ENCODE assay signal across 30 mouse cellular contexts in genomic region chr15:6067380-6067779, GRCm38 (mm10).
DNase-seq lines count a peak whose midpoint lies in the region; ATAC-seq and TF ChIP-seq lines count a peak whose summit lies in the region.
"Had no signal": no experiment of that assay in that cellular context is flagged by ENCODE, and none has a peak within 500 bp of the region (broad histone marks: within the 10 kb centered on the region; RNA-seq: fewer than 3 reads in every experiment).

No protein-coding gene starts in this region.

- no peak overlapping the region for H3K9ac ChIP-seq in liver, postnatal 0 days (replicated peaks)
- no peak overlapping the region for H3K9ac ChIP-seq in intestine, embryonic 15.5 days
- H3K9ac ChIP-seq: embryonic facial prominence, embryonic 12.5 days; embryonic facial prominence, embryonic 15.5 days; forebrain, postnatal 0 days; heart, embryonic 12.5 days; heart, embryonic 15.5 days; hindbrain, embryonic 13.5 days had no signal

- no peak for TF ChIP-seq CTCF in liver, postnatal 0 days (IDR thresholded peaks at IDR 0.05; ENCODE audit: low read depth)

- ATAC-seq in liver, postnatal 0 days = peak; percentile 38; the same call in 1 of the 2 replicates
- peak; percentile 59; the same call in 1 of the 2 replicates for ATAC-seq in intestine, embryonic 15.5 days
- ATAC-seq in megakaryocyte, adult 5-6 weeks (ENCODE audit: poor library complexity, severe bottlenecking) = peak; percentile 58
- ATAC-seq: forebrain, embryonic 14.5 days; forebrain, postnatal 0 days; hindbrain, embryonic 16.5 days had no signal

- no peak; the same call in 1 of the 2 replicates for TF ChIP-seq EP300 in liver, postnatal 0 days (IDR thresholded peaks at IDR 0.05; ENCODE audit: low read depth)

- H3K4me2 ChIP-seq in liver, postnatal 0 days (ENCODE audit: low read depth, low read length) = no peak overlapping the region
- no peak overlapping the region for H3K4me2 ChIP-seq in intestine, embryonic 15.5 days (replicated peaks)
- H3K4me2 ChIP-seq: embryonic facial prominence, embryonic 12.5 days; embryonic facial prominence, embryonic 15.5 days; heart, embryonic 12.5 days; heart, embryonic 15.5 days; hindbrain, embryonic 13.5 days had no signal

- no peak overlapping the region for H3K27ac ChIP-seq in liver, postnatal 0 days (ENCODE audit: low read depth)
- H3K27ac ChIP-seq in intestine, embryonic 15.5 days = no peak overlapping the region
- H3K27ac ChIP-seq in hindbrain, embryonic 10.5 days = no peak overlapping the region
- H3K27ac ChIP-seq: embryonic facial prominence, embryonic 12.5 days; embryonic facial prominence, embryonic 15.5 days; gastrocnemius, adult 2 months; heart, embryonic 15.5 days; hindbrain, embryonic 13.5 days had no signal

- no peaks in the 10 kb centered on the region for H3K9me3 ChIP-seq in liver, postnatal 0 days (ENCODE audit: low read length)
- H3K9me3 ChIP-seq in intestine, embryonic 15.5 days = no peaks in the 10 kb centered on the region
- H3K9me3 ChIP-seq in hindbrain, embryonic 10.5 days = no peaks in the 10 kb centered on the region
- H3K9me3 ChIP-seq: embryonic facial prominence, embryonic 12.5 days; embryonic facial prominence, embryonic 15.5 days; G1E; heart, embryonic 12.5 days; heart, embryonic 15.5 days; hindbrain, embryonic 13.5 days had no signal

- 63% methylated on average over 6 of the region's 6 CpGs for WGBS in liver, postnatal 0 days (ENCODE audit: insufficient replicate concordance)
- WGBS in intestine, embryonic 15.5 days = 75% methylated on average over 6 of the region's 6 CpGs
- WGBS in hindbrain, embryonic 10.5 days = 87% methylated on average over 6 of the region's 6 CpGs

- no peak overlapping the region for H3K4me3 ChIP-seq in liver, postnatal 0 days (ENCODE audit: low read depth, low read length)
- no peak overlapping the region for H3K4me3 ChIP-seq in intestine, embryonic 15.5 days (replicated peaks)
- no peak overlapping the region for H3K4me3 ChIP-seq in hindbrain, embryonic 10.5 days
- H3K4me3 ChIP-seq: embryonic facial prominence, embryonic 12.5 days; embryonic facial prominence, embryonic 15.5 days; gastrocnemius, adult 2 months; heart, embryonic 12.5 days; heart, embryonic 15.5 days; hindbrain, embryonic 13.5 days had no signal

- H3K36me3 ChIP-seq in liver, postnatal 0 days (replicated peaks; ENCODE audit: insufficient read depth, low read length) = no peaks in the 10 kb centered on the region
- H3K36me3 ChIP-seq in intestine, embryonic 15.5 days = no peaks in the 10 kb centered on the region
- no peaks in the 10 kb centered on the region for H3K36me3 ChIP-seq in hindbrain, embryonic 10.5 days
- H3K36me3 ChIP-seq: embryonic facial prominence, embryonic 12.5 days; embryonic facial prominence, embryonic 15.5 days; G1E; heart, embryonic 12.5 days; heart, embryonic 15.5 days; hindbrain, embryonic 13.5 days had no signal

- no peaks in the 10 kb centered on the region for H3K4me1 ChIP-seq in liver, postnatal 0 days (ENCODE audit: insufficient read depth)
- no peaks in the 10 kb centered on the region for H3K4me1 ChIP-seq in intestine, embryonic 15.5 days (replicated peaks)
- no peaks in the 10 kb centered on the region for H3K4me1 ChIP-seq in hindbrain, embryonic 10.5 days (replicated peaks)
- H3K4me1 ChIP-seq: embryonic facial prominence, embryonic 12.5 days; embryonic facial prominence, embryonic 15.5 days; heart, embryonic 15.5 days; hindbrain, embryonic 13.5 days had no signal

- no peaks in the 10 kb centered on the region for H3K27me3 ChIP-seq in liver, postnatal 0 days (ENCODE audit: insufficient read depth, low read length)
- no peaks in the 10 kb centered on the region for H3K27me3 ChIP-seq in intestine, embryonic 15.5 days (replicated peaks)
- no peaks in the 10 kb centered on the region for H3K27me3 ChIP-seq in hindbrain, embryonic 10.5 days (ENCODE audit: insufficient read depth, poor library complexity, severe bottlenecking)
- H3K27me3 ChIP-seq: CH12.LX; embryonic facial prominence, embryonic 12.5 days; embryonic facial prominence, embryonic 15.5 days; heart, embryonic 12.5 days; heart, embryonic 15.5 days; hindbrain, embryonic 13.5 days had no signal

- DNase-seq in liver, postnatal 0 days = no peak
- no peak for DNase-seq in liver
- peak; percentile 12 for DNase-seq in 416B (ENCODE audit: low read depth)
- no peak for DNase-seq in layer of hippocampus, postnatal 36 days
- no peak for DNase-seq in hindbrain, embryonic 10.5 days (ENCODE audit: low spot score)
- DNase-seq in adrenal gland, postnatal 4 days (ENCODE audit: low spot score in 2 of 2) = no peak
- DNase-seq: adrenal gland, adult 2 months; adrenal gland, postnatal 36 days; B cell, adult 2 months; cerebellum, adult 11 months; cerebellum, adult 2 months; cerebellum, adult 9-11 months; cerebellum, postnatal 25 days; forebrain, postnatal 0 days; gastrocnemius, adult 2 months; gastrocnemius, postnatal 14 days; heart, adult 18-20 months; heart, postnatal 10 days; heart, postnatal 36 days had no signal
